8 mouse cellular contexts compared by ENCODE assay signal in the genomic region with DNA sequence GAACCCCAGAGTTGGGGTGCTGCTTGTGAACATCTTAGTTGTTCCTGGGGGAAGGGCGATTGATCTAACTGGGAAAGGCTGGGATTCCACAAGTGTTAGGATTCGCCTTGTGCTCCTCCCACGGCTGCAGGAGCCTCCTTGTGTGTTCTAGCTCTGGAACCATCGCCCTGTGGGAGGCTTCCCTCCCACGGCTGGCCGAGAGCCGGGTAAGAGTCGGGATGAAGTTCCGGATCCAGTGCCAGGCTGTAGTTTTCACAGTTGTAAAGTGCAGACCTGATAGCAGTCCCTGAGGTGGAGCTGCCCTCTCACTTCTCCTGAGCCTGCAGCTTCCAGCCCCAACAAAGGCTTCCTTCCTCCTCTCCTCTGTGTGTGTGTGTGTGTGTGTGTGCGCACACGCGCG. TPM values are rescaled to one million over a fixed set of nuclear protein-coding genes. Genes with fewer than 3 reads are reported as not detected.
A peak's percentile ranks its signal among the peaks of the same experiment; 100 is the strongest.
DNase-seq lines count a peak whose midpoint lies in the region; ATAC-seq lines count a peak whose summit lies in the region.

No protein-coding gene starts in this region.

- no peaks in the 10 kb centered on the region for H3K9me3 ChIP-seq in midbrain, embryonic 10.5 days (replicated peaks)
- no peaks in the 10 kb centered on the region for H3K9me3 ChIP-seq in midbrain, embryonic 14.5 days (ENCODE audit: control insufficient read depth, low read length)
- H3K9me3 ChIP-seq in embryonic facial prominence, embryonic 15.5 days (replicated peaks), result no peaks in the 10 kb centered on the region

- peak overlapping the region; percentile 52; the same call in 1 of the 2 replicates for H3K27ac ChIP-seq in midbrain, embryonic 10.5 days (replicated peaks)
- H3K27ac ChIP-seq in midbrain, embryonic 14.5 days (replicated peaks; ENCODE audit: low read depth, low read length), result no peak overlapping the region
- H3K27ac ChIP-seq in embryonic facial prominence, embryonic 15.5 days (replicated peaks), result peak overlapping the region; percentile 48; the same call in 1 of the 2 replicates

- no peak for DNase-seq in midbrain, embryonic 10.5 days (ENCODE audit: low spot score)
- no peak for DNase-seq in midbrain, embryonic 14.5 days
- DNase-seq in heart, postnatal 25 days (ENCODE audit: low spot score), result peak; percentile 35
- DNase-seq in left cerebral cortex, postnatal 36 days (ENCODE audit: low spot score in 2 of 2), result peak; percentile 69 to 81
- DNase-seq in ovary, adult 18-20 months (ENCODE audit: low spot score), result peak; percentile 69

- 67% methylated on average over 13 of the region's 13 CpGs for WGBS in midbrain, embryonic 10.5 days
- 70% methylated on average over 13 of the region's 13 CpGs for WGBS in midbrain, embryonic 14.5 days
- WGBS in embryonic facial prominence, embryonic 15.5 days, result 64% methylated on average over 13 of the region's 13 CpGs

- no peak overlapping the region for H3K9ac ChIP-seq in midbrain, embryonic 14.5 days (replicated peaks; ENCODE audit: low read length)
- H3K9ac ChIP-seq in embryonic facial prominence, embryonic 15.5 days, result no peak overlapping the region

- H3K4me1 ChIP-seq in midbrain, embryonic 10.5 days, result peaks cover 58% of the 10 kb centered on the region
- peaks cover 13% of the 10 kb centered on the region for H3K4me1 ChIP-seq in midbrain, embryonic 14.5 days (ENCODE audit: control insufficient read depth, insufficient read depth, low read length)
- peaks cover 65% of the 10 kb centered on the region for H3K4me1 ChIP-seq in embryonic facial prominence, embryonic 15.5 days

- ATAC-seq in midbrain, embryonic 14.5 days (ENCODE audit: low FRiP score, low TSS enrichment), result no peak
- no peak for ATAC-seq in embryonic facial prominence, embryonic 15.5 days (ENCODE audit: insufficient number of reproducible peaks, low FRiP score, low TSS enrichment, low read depth)
- no peak for ATAC-seq in megakaryocyte, adult 5-6 weeks (ENCODE audit: poor library complexity, severe bottlenecking)
- no peak for ATAC-seq in erythroid progenitor cell, adult 5-6 weeks (replicated peaks; ENCODE audit: low FRiP score, poor library complexity, severe bottlenecking)

- H3K36me3 ChIP-seq in midbrain, embryonic 10.5 days, result peaks cover 20% of the 10 kb centered on the region
- no peaks in the 10 kb centered on the region for H3K36me3 ChIP-seq in midbrain, embryonic 14.5 days (ENCODE audit: control insufficient read depth, insufficient read depth, low read length)
- H3K36me3 ChIP-seq in embryonic facial prominence, embryonic 15.5 days, result peaks cover 5% of the 10 kb centered on the region; the same call in 1 of the 2 replicates

- intact Hi-C loops in heart, postnatal 25 days (cut with DNase I), result no loop called here
- intact Hi-C loops in left cerebral cortex, postnatal 36 days (cut with DNase I), result no loop called here

- H3K4me2 ChIP-seq in midbrain, embryonic 14.5 days (ENCODE audit: low read length), result no peak overlapping the region
- peak overlapping the region; percentile 68 for H3K4me2 ChIP-seq in embryonic facial prominence, embryonic 15.5 days (replicated peaks)

- H3K4me3 ChIP-seq in midbrain, embryonic 10.5 days, result no peak overlapping the region; the same call in 1 of the 2 replicates
- H3K4me3 ChIP-seq in midbrain, embryonic 14.5 days (replicated peaks; ENCODE audit: low read depth, low read length), result no peak overlapping the region
- H3K4me3 ChIP-seq in embryonic facial prominence, embryonic 15.5 days (replicated peaks), result peak overlapping the region; percentile 8

- no peaks in the 10 kb centered on the region for H3K27me3 ChIP-seq in midbrain, embryonic 10.5 days (ENCODE audit: low read depth, poor library complexity, severe bottlenecking)
- no peaks in the 10 kb centered on the region for H3K27me3 ChIP-seq in midbrain, embryonic 14.5 days (ENCODE audit: control insufficient read depth, insufficient read depth, low read length)
- H3K27me3 ChIP-seq in embryonic facial prominence, embryonic 15.5 days, result no peaks in the 10 kb centered on the region

RNA-seq across cellular contexts. Expression of gene Zfyve21, which starts 2.6 kb away (rescaled TPM):
- polyA plus RNA-seq in midbrain, embryonic 10.5 days (2016; fragmentation: Nextera tagmentation; extraction: Ambion mirVana), result 75.3 and 79.2 TPM in 2 replicates
- 29.7 and 33.7 TPM in 2 replicates for polyA plus RNA-seq in midbrain, embryonic 14.5 days (2014; fragmentation: Nextera tagmentation; extraction: Ambion mirVana)
- polyA plus RNA-seq in embryonic facial prominence, embryonic 15.5 days (2015; fragmentation: Nextera tagmentation; extraction: Ambion mirVana), result 120 and 121 TPM in 2 replicates
- total RNA-seq in heart, postnatal 25 days (2021), result 10 to 100 TPM; 61.1 to 66.7 TPM
- 10 to 100 TPM; 22.8 to 23.1 TPM for total RNA-seq in left cerebral cortex, postnatal 36 days (2021)
- total RNA-seq in megakaryocyte, adult 5-6 weeks (2015), result 10.5 and 14.8 TPM in 2 replicates
- 7.4 and 11.0 TPM in 2 replicates for total RNA-seq in megakaryocyte, adult 5-6 weeks (2017)
- total RNA-seq in erythroid progenitor cell, adult 5-6 weeks (2015; ENCODE audit: low replicate concordance), result 4.2 and 9.4 TPM in 2 replicates
- 5.6 and 8.4 TPM in 2 replicates for total RNA-seq in erythroid progenitor cell, adult 5-6 weeks (2017; ENCODE audit: low replicate concordance)

RNA-seq across cellular contexts. Expression of gene Xrcc3, which starts 2.9 kb away (rescaled TPM):
- polyA plus RNA-seq in midbrain, embryonic 10.5 days (2016; fragmentation: Nextera tagmentation; extraction: Ambion mirVana), result 16.7 and 18.2 TPM in 2 replicates
- polyA plus RNA-seq in midbrain, embryonic 14.5 days (2014; fragmentation: Nextera tagmentation; extraction: Ambion mirVana), result 2.3 and 3.2 TPM in 2 replicates
- 9.4 and 13.5 TPM in 2 replicates for polyA plus RNA-seq in embryonic facial prominence, embryonic 15.5 days (2015; fragmentation: Nextera tagmentation; extraction: Ambion mirVana)
- total RNA-seq in heart, postnatal 25 days (2021), result 1 to 10 TPM; 1.9 to 2.2 TPM
- 1 to 10 TPM; 4.6 TPM for total RNA-seq in left cerebral cortex, postnatal 36 days (2021)
- total RNA-seq in megakaryocyte, adult 5-6 weeks (2015), result 3.7 and 4.6 TPM in 2 replicates
- 3.2 and 3.3 TPM in 2 replicates for total RNA-seq in megakaryocyte, adult 5-6 weeks (2017)
- 8.0 and 12.3 TPM in 2 replicates for total RNA-seq in erythroid progenitor cell, adult 5-6 weeks (2015; ENCODE audit: low replicate concordance)
- total RNA-seq in erythroid progenitor cell, adult 5-6 weeks (2017; ENCODE audit: low replicate concordance), result 5.3 and 28.4 TPM in 2 replicates

RNA-seq across cellular contexts. Expression of gene Klc1, which starts 57.9 kb away (rescaled TPM):
- 189 and 265 TPM in 2 replicates for polyA plus RNA-seq in midbrain, embryonic 10.5 days (2016; fragmentation: Nextera tagmentation; extraction: Ambion mirVana)
- polyA plus RNA-seq in midbrain, embryonic 14.5 days (2014; fragmentation: Nextera tagmentation; extraction: Ambion mirVana), result 621 and 628 TPM in 2 replicates
- 124 and 126 TPM in 2 replicates for polyA plus RNA-seq in embryonic facial prominence, embryonic 15.5 days (2015; fragmentation: Nextera tagmentation; extraction: Ambion mirVana)
- 10 to 100 TPM; 94.5 to 95.3 TPM for total RNA-seq in heart, postnatal 25 days (2021)
- 100 to 1,000 TPM; 783 to 837 TPM for total RNA-seq in left cerebral cortex, postnatal 36 days (2021)
- total RNA-seq in megakaryocyte, adult 5-6 weeks (2015), result 36.3 and 36.7 TPM in 2 replicates
- total RNA-seq in megakaryocyte, adult 5-6 weeks (2017), result 72.7 and 83.1 TPM in 2 replicates
- 18.0 and 31.7 TPM in 2 replicates for total RNA-seq in erythroid progenitor cell, adult 5-6 weeks (2015; ENCODE audit: low replicate concordance)
- 38.2 and 63.6 TPM in 2 replicates for total RNA-seq in erythroid progenitor cell, adult 5-6 weeks (2017; ENCODE audit: low replicate concordance)

Comparison
In these comparisons a context has a peak if more than half of its experiments do, and no peak if none do; other contexts are left out.
1. DNase-seq: peak in heart, postnatal 25 days (single experiment), left cerebral cortex, postnatal 36 days (2 of 2) and ovary, adult 18-20 months (single experiment); none in midbrain, embryonic 10.5 days (single experiment) and midbrain, embryonic 14.5 days (single experiment).
2. RNA of gene Klc1, which starts 57.9 kb away (total RNA-seq): 783 to 837 TPM in left cerebral cortex, postnatal 36 days; 94.5 to 95.3 TPM in heart, postnatal 25 days, 36.3 to 83.1 TPM in megakaryocyte, adult 5-6 weeks and 18.0 to 63.6 TPM in erythroid progenitor cell, adult 5-6 weeks; every median in the first group is over 4 times any median in the second.